Mouse (Mus musculus) induced T-regulatory cell, adult 2 months (primary cell): Measurements from ENCODE around the gene Nos3.

ENCODE experiments used
- DNase-seq: peaks from one replicate; pipeline ENCODE4 v3.0.0-alpha.2; 2012; ENCODE audit warnings: low read depth

Nos3 gene

DNA sequence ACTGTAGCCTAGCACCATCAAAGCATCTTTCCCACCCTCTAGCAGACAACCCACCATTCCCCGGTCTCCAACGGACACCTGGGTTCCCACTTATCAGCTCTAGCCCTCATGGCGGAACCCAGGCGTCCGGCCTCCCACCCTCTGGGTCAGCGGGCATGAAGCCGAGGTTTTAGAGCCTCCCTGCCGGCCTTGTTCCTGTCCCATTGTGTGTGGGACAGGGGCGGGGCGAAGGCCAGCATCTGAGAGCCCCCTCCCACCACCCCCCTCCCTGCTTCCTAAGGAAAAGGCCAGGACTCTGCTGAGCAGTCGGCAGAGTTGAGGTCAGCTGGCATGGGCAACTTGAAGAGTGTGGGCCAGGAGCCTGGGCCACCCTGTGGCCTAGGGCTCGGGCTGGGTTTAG lies at the start of gene Nos3:
TSS of gene Nos3 (plus strand) at position 303 of the 400 bp plus-strand sequence.
- no peak for DNase-seq

DNA sequence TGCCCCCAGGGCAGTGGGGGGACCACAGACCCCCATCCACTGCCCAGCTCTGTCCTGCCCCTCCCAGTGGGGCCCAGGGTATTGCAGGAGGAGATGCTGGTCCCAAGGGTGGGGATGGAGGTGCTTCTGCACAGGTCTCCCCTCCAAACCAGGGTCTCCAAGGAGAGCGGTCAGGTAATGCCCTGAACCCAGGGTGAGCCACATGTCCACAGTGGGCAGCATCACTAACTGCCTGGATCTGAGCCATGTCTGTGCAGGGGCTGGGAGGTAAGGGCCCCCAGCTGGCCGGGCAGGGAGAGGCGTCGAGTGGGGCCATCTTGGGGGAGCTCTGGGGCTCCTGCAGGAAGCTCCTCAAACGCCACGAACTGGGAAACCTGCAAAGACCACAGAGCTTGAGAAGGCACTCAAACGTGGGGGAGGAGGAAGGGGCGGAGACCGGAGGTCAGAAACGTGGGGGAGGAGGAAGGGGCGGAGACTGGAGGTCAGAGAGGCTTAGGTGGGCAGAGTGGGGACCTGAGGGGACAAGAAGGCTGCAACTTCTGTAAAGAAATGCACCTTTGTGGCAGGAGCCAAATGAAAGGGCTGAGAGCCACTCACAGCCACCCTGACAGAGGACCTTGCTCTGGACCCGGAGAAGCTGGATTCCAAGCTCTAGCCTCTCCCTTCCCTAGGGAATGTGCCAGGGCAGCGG lies 44.7 kb upstream of the Nos3 start:
- DNase-seq, result peak; percentile 38

- DNase-seq, result no peak
Observed at GRCm38 (mm10) chr5:24320467-24320813, 44.2 kb upstream of the Nos3 start.

GRCm38 (mm10) chr5:24320894-24321293 lies 43.7 kb upstream of the Nos3 start:
- DNase-seq, result no peak

DNA sequence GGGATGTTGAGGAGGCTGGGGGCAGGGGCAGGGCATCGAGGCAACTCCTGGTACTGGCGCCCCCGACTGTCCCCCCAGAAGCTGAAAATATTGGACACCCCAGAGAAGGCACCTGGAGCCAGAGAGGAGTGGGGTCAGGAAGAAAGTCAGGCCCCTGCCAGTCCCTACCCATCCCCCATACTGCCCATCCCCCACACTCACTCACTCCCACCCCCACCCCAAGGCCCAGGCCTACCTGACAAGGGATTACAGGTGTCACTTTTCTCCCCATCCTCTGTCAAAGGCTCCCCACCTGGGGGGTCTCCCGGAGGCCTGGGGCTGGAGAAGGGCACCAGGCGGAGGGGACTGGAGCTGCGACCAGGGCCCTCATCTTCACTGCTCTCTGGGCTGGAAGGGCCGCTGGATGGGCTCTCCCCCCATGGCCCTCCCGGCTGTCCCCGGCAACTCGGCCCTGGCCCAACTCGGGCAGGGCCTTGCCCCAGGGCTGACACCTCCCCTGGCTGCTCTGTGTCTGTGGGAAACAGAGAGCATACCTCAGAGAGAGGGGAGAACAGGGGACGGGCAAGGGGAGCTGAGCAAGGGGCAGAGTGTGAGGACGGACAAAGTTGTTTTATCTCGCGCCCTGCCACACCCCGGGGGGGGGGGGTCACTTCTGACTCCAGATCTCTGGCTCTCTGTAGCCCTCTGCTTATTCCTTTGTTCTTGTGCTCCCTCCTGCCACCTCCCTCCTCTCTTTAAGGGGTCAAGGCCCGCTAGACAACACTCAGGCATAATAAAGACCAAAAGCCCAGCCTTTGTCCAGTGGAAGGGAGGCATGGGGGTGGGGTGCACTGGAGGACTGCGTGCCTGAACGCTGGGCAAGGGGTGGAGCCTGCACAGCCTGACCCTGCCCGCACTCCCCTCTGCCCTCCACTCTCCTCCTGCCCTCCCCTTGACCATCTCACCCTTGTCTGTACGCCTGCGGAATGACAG lies 42.6 kb upstream of the Nos3 start:
- DNase-seq, result no peak

DNA sequence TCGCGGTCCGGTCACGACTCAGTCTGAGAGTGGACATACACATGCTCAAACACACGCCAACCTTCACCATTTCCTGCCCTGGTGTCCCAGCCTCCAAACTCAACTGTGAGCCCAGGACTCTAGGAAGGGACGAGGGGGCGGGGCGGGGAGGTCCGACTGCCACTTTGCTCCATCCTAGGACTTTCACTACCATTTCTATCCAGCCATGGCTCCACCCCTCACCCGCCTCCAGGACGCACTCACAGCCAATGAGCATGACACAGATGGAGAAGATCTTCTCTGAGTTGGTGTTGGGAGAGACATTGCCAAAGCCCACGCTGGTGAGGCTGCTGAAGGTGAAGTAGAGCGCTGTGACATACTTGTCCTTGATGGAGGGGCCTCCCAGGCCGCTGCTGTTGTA lies 39.4 kb upstream of the Nos3 start:
- DNase-seq, result no peak

GRCm38 (mm10) chr5:24326166-24326841 lies 38.3 kb upstream of the Nos3 start:
- no peak for DNase-seq

- DNase-seq, result no peak
Observed at GRCm38 (mm10) chr5:24326842-24327417, 37.7 kb upstream of the Nos3 start.

- no peak for DNase-seq
Observed at GRCm38 (mm10) chr5:24328813-24329211, 35.8 kb upstream of the Nos3 start.

DNA sequence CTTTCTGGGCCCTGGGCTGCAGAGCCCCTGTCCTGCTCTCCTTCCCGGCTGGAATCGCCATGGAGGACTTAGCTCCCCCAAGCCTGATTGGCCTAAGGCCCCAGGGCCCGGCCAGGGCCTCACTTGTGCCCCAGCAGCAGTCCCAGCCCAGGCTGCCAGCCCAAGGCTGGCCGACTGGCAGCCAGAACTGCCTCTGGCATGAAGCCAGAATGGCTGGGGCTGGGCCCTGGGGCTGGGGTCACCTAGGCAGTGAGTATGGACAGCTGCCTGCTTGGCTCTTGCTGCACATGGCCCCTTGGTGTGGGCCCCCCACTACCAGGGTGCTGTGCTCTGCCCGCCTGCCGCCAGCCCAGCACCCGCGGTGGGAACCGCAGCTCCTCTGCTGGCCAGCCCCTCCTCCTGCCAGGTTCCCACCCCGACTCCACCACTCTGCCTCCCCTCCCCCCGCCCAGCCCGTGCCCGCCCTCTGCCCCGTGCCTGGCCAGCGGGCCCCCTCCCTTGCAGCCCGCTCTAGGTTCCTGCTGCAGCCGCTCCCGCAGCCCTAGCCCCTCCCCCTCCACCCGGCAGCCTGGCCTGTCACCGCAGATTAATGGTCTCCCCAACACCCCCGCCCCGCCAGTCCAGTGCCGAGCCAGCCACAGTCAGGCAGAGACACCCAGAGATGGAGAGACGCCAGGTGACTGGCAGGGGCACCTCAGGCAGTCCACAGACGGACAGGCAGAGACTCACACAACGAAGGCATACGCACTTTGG lies 35.2 kb upstream of the Nos3 start:
- no peak for DNase-seq

DNA sequence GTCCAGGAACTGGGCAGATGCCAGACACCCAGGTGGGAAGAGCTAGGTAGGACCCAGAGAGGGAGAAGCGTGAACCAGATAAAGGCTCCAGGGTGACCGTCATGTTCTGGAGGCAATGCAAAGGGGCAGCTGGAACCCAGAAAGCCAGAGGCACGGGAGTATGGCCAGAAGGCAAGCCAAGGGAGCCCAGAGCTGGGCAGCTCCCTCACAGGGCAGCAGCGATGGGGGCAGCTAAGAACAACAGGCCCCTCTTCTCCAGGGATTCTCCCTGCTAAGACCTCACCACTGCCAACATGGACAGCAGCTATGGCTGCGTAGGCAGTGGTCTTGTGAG lies 34.7 kb upstream of the Nos3 start:
- no peak for DNase-seq

DNA sequence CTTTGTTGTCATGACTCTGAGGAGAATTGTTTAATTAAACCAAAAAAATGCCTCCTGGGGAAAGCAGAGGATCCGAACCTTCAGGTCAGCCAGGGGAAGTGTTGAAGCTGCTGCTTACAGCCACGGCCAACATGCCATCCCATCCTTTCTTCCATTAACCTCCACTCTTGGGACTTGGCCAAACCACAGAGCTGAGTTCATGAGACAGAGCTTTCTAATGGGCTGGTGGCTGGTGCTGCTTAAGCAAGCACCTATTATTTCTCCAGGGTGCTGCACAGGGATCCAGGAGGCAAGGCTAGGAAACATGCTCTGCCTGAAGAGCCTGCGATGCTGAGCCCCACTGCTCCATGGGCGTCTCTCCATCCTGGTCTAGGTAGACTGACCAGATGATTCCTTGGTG lies 32.2 kb upstream of the Nos3 start:
- no peak for DNase-seq

GRCm38 (mm10) chr5:24334749-24335148 lies 29.9 kb upstream of the Nos3 start:
- no peak for DNase-seq

- peak; percentile 39 for DNase-seq
Observed at GRCm38 (mm10) chr5:24335888-24336511, 28.6 kb upstream of the Nos3 start.

DNA sequence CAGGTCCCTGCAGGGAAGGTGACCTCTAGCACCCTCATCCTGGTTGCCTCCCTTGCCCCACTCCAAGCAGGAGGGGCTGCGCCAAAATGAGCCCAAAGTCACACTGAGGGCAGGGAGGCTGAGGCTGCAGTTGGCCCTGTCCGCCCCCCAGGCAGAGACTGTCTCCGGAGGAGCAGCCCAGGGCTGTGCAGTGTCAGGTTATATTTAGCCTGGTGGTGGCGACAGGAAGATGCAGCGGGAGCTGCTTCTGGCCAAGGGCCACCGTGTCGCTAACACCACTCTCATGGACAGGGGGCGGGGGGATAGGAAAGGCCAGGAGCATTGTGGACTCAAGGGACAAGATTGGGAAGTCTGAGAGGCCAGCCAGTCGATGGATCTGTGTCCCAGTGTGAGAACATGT lies 27.2 kb upstream of the Nos3 start:
- no peak for DNase-seq

DNA sequence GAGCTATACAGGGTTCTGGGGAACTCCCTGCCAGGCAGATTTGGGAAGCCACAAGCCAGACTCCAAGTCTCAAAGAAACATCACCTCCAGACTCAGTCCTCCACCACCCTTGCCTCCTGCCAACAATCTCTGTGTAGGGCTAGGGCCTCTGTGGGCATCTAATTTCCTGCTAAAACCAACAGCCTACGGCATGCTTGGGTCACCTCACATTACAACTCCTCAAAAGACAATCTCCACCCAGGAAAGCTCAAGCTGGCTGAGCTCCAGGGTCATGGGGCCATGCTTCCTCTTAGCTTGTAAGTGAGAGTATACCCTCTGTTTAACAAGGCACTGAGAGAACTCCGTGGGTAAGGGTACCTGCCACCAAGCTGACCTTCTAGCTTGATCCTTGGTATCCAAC lies 26.8 kb upstream of the Nos3 start:
- no peak for DNase-seq

DNA sequence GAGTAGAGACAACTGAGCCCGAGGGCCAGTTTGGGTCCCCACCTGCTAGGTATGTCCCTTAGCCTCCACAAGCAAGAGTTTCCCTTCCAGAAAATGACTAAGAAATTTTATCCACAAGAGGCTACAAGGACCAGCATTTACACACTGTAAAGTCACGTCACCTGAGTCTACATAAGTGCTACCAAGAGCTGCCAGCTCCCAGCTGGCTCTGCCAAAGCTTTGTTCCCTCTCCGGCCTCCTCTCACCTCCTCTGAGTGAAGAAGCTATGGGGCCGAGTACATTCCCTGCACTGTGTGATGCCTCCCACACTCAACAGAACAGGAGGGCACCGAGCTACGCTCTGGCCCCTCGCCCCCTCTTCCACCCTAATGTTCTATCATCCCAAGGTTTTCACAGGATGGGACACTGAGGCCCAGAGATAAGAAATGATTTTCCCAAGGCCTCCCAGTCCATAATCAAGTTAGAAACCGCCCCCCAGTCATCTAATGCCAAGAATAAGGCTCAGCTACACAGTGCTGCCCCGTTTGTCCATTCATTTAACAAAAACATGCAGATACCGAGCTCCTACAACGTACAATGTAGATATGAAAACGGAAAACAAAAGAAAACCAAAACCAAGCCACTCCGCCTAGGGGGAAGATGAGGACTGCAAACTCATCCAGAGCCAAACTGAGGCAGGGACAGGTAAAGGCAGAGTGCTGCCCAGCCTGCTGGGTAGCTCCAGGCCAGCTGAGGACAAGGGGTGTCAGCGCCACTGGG lies 22.2 kb upstream of the Nos3 start:
- no peak for DNase-seq

GRCm38 (mm10) chr5:24342966-24343365 lies 21.6 kb upstream of the Nos3 start:
- DNase-seq, result no peak

GRCm38 (mm10) chr5:24343379-24343778 lies 21.2 kb upstream of the Nos3 start:
- no peak for DNase-seq

- DNase-seq, result peak; percentile 16
Observed at GRCm38 (mm10) chr5:24343977-24344436, 20.6 kb upstream of the Nos3 start.
